Mouse (Mus musculus) ES-Bruce4 (cell line): Measurements from ENCODE around the gene Nle1.

Source experiments
- CTCF ChIP-seq: IDR thresholded peaks from one replicate; pipeline ENCODE4 v1.8.1; 2011; ENCODE audit warnings: low read depth, low read length
- EP300 ChIP-seq: IDR thresholded peaks from 2 replicates; pipeline ENCODE4 v1.6.1; 2011; ENCODE audit warnings: low read depth, low read length; ENCODE audit not compliant: insufficient read depth

DNA sequence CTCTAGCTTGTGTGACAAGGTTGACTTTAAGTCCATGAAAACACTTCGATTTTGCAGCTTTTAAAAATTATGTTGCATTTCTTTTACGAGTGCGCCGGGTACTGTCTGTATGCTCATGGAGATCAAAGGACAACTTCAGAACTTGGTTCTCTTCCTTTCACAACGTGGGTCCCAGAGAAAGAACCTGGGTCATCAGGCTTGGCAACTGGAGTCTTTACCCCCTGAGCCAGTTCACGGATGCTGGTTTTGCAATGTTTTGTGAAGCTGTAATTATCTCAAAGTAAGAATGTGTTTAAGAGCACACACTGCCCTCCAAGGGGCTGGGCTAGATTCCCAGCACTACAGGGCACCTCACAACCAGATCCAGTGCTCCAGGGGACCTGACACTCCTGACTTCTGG, 54.1 kb downstream of the Nle1 start:
- TF ChIP-seq CTCF, result no peak
- no peak for TF ChIP-seq EP300
